Mouse (Mus musculus): ENCODE results near the gene Gpatch3. TPM values are rescaled to one million over a fixed set of nuclear protein-coding genes. Genes with fewer than 3 reads are reported as not detected.

Gene Gpatch3
- polyA plus RNA-seq, 1 experiment from 2014 or later = 8.0 TPM

- H3K9ac ChIP-seq = peak within 1 kb of the TSS; percentile 72
- WGBS = 1% methylated on average over 65 of the region's 65 CpGs
- DNase-seq = peak; percentile 93
- ATAC-seq (ENCODE audit: insufficient read depth) = peak; percentile 91
- H3K4me3 ChIP-seq (ENCODE audit: low read depth, low read length) = peak within 1 kb of the TSS; percentile 83
- H3K36me3 ChIP-seq (ENCODE audit: insufficient read depth) = peaks cover 56% of the 10 kb centered on the region
- H3K4me1 ChIP-seq (ENCODE audit: insufficient read depth) = 0 out of 2 replicates have a peak, but pooled peaks cover 5% of the 10 kb centered on the region
- H3K4me2 ChIP-seq = peak within 1 kb of the TSS; percentile 99
- no peak for TF ChIP-seq CTCF (IDR thresholded peaks at IDR 0.05; ENCODE audit: low read depth)
- peak within 1 kb of the TSS; percentile 71 for H3K27ac ChIP-seq (ENCODE audit: low read depth)
- H3K27me3 ChIP-seq (ENCODE audit: insufficient read depth, low read length) = no peaks in the 10 kb centered on the region
- H3K9me3 ChIP-seq (ENCODE audit: low read depth, low read length) = no peaks in the 10 kb centered on the region
Measured at GRCm38 (mm10) chr4:133584059-133584951, 9.8 kb downstream of the Gpatch3 start, which contains the start of gene Gpn2. Gpn2 (plus strand) TSS chr4:133584362.

GRCm38 (mm10) chr4:133592570-133592969 is 18.0 kb downstream of the Gpatch3 start:
- peak; percentile 87 for DNase-seq
- Histone ChIP-seq H3K36me3 (ENCODE audit: insufficient read depth) (peaks cover 43% of the 10 kb centered on the region), H3K9me3 (ENCODE audit: low read depth, low read length) (no peaks in the 10 kb centered on the region), H3K27ac (ENCODE audit: low read depth) (no peak overlapping the region), H3K4me3 (ENCODE audit: low read depth, low read length) (no peak overlapping the region), H3K4me1 (ENCODE audit: insufficient read depth) (no peaks in the 10 kb centered on the region), H3K4me2 (no peak overlapping the region), H3K9ac (no peak overlapping the region), H3K27me3 (ENCODE audit: insufficient read depth, low read length) (no peaks in the 10 kb centered on the region)
- TF ChIP-seq CTCF (IDR thresholded peaks at IDR 0.05; ENCODE audit: low read depth) = peak; percentile 94
- WGBS = 28% methylated on average over 7 of the region's 7 CpGs
- peak; percentile 35; the same call in 1 of the 2 replicates for ATAC-seq (ENCODE audit: insufficient read depth)

- Histone ChIP-seq H3K36me3 (ENCODE audit: insufficient read depth) (peaks cover 14% of the 10 kb centered on the region), H3K27me3 (ENCODE audit: insufficient read depth, low read length) (peaks cover 16% of the 10 kb centered on the region; the same call in 1 of the 2 replicates), H3K27ac (ENCODE audit: low read depth) (no peak overlapping the region), H3K4me3 (ENCODE audit: low read depth, low read length) (no peak overlapping the region), H3K4me2 (no peak overlapping the region), H3K4me1 (ENCODE audit: insufficient read depth) (peaks cover 3% of the 10 kb centered on the region; the same call in 1 of the 2 replicates), H3K9ac (no peak overlapping the region; the same call in 1 of the 2 replicates), H3K9me3 (ENCODE audit: low read depth, low read length) (no peaks in the 10 kb centered on the region)
- DNase-seq (no peak), ATAC-seq (ENCODE audit: insufficient read depth) (no peak)
- TF ChIP-seq CTCF (IDR thresholded peaks at IDR 0.05; ENCODE audit: low read depth) = no peak
- 49% methylated on average over 7 of the region's 7 CpGs for WGBS
Measured at GRCm38 (mm10) chr4:133595538-133595937, 21.0 kb downstream of the Gpatch3 start.

- 75% methylated on average over 6 of the region's 6 CpGs for WGBS
- ATAC-seq (ENCODE audit: insufficient read depth) = no peak
Measured at GRCm38 (mm10) chr4:133596084-133596483, 21.5 kb downstream of the Gpatch3 start.

GRCm38 (mm10) chr4:133598616-133599015 is 24.1 kb downstream of the Gpatch3 start:
- DNase-seq = peak; percentile 25
- ATAC-seq (ENCODE audit: insufficient read depth) = no peak
- WGBS = 34% methylated on average over 4 of the region's 4 CpGs
- Histone ChIP-seq H3K27ac (ENCODE audit: low read depth) (peak overlapping the region; percentile 60; the same call in 1 of the 2 replicates), H3K27me3 (ENCODE audit: insufficient read depth, low read length) (peaks cover 30% of the 10 kb centered on the region), H3K36me3 (ENCODE audit: insufficient read depth) (peaks cover 11% of the 10 kb centered on the region), H3K9ac (no peak overlapping the region), H3K4me1 (ENCODE audit: insufficient read depth) (peaks cover 3% of the 10 kb centered on the region; the same call in 1 of the 2 replicates), H3K9me3 (ENCODE audit: low read depth, low read length) (no peaks in the 10 kb centered on the region), H3K4me3 (ENCODE audit: low read depth, low read length) (no peak overlapping the region), H3K4me2 (peak overlapping the region; percentile 85)
- TF ChIP-seq CTCF (IDR thresholded peaks at IDR 0.05; ENCODE audit: low read depth) = no peak

More at GRCm38 (mm10) chr4:133596084-133596483, 21.5 kb downstream of the Gpatch3 start:
- H3K9me3 ChIP-seq (ENCODE audit: low read depth, low read length) = no peaks in the 10 kb centered on the region
- no peak for DNase-seq
- no peak for TF ChIP-seq CTCF (IDR thresholded peaks at IDR 0.05; ENCODE audit: low read depth)
- H3K4me1 ChIP-seq (ENCODE audit: insufficient read depth) = peaks cover 3% of the 10 kb centered on the region; the same call in 1 of the 2 replicates
- H3K4me2 ChIP-seq = no peak overlapping the region
- peaks cover 8% of the 10 kb centered on the region for H3K36me3 ChIP-seq (ENCODE audit: insufficient read depth)
- H3K4me3 ChIP-seq (ENCODE audit: low read depth, low read length) = no peak overlapping the region
- no peak overlapping the region for H3K9ac ChIP-seq
- H3K27me3 ChIP-seq (ENCODE audit: insufficient read depth, low read length) = peaks cover 16% of the 10 kb centered on the region; the same call in 1 of the 2 replicates
- no peak overlapping the region for H3K27ac ChIP-seq (ENCODE audit: low read depth)

- H3K27me3 ChIP-seq (ENCODE audit: insufficient read depth, low read length) = peaks cover 30% of the 10 kb centered on the region
- no peaks in the 10 kb centered on the region for H3K9me3 ChIP-seq (ENCODE audit: low read depth, low read length)
- DNase-seq (no peak), ATAC-seq (ENCODE audit: insufficient read depth) (no peak)
- no peak for TF ChIP-seq CTCF (IDR thresholded peaks at IDR 0.05; ENCODE audit: low read depth)
- peak overlapping the region; percentile 54; the same call in 1 of the 2 replicates for H3K27ac ChIP-seq (ENCODE audit: low read depth)
- peak overlapping the region; percentile 85 for H3K4me2 ChIP-seq
- H3K4me3 ChIP-seq (ENCODE audit: low read depth, low read length) = peak overlapping the region; percentile 52
- 11% methylated on average over 7 of the region's 7 CpGs for WGBS
- H3K36me3 ChIP-seq (ENCODE audit: insufficient read depth) = peaks cover 16% of the 10 kb centered on the region
- H3K4me1 ChIP-seq (ENCODE audit: insufficient read depth) = peaks cover 3% of the 10 kb centered on the region; the same call in 1 of the 2 replicates
- peak overlapping the region; percentile 53 for H3K9ac ChIP-seq
Measured at GRCm38 (mm10) chr4:133599116-133599515, 24.6 kb downstream of the Gpatch3 start.
